Mouse (Mus musculus) olfactory bulb, adult 2 months (tissue): Measurements from ENCODE around the gene 1500015O10Rik.

ENCODE experiments used
- CTCF ChIP-seq: fragments of 200-500 bp; IDR thresholded peaks from 2 replicates; pipeline ENCODE4 v1.5.1; 2012; ENCODE audit warnings: low read depth, mild to moderate bottlenecking, low read length, moderate library complexity; ENCODE audit not compliant: insufficient read depth
- POLR2A ChIP-seq: fragments of 200-500 bp; IDR thresholded peaks from 2 replicates; pipeline ENCODE4 v1.6.1; 2012; ENCODE audit warnings: mild to moderate bottlenecking, low read depth, low read length, moderate library complexity; ENCODE audit not compliant: insufficient read depth

GRCm38 (mm10) chr1:43730491-43730924 lies at the start of gene 1500015O10Rik:
- TF ChIP-seq CTCF = no peak
- TF ChIP-seq POLR2A = no peak
